Mouse (Mus musculus): Measurements from ENCODE around the gene Pus1. TPM values are rescaled to one million over a fixed set of nuclear protein-coding genes. Genes with fewer than 3 reads are reported as not detected.
A peak's percentile ranks its signal among the peaks of the same experiment; 100 is the strongest.

Pus1 gene
- 27.2 and 34.2 TPM in 2 replicates for polyA plus RNA-seq (2015; fragmentation: Nextera tagmentation; extraction: Ambion mirVana)

- H3K4me1 ChIP-seq (replicated peaks), result peaks cover 18% of the 10 kb centered on the region
- H3K9ac ChIP-seq, result peak within 1 kb of the TSS; percentile 81
- H3K36me3 ChIP-seq, result peaks cover 20% of the 10 kb centered on the region
- H3K4me3 ChIP-seq, result peak within 1 kb of the TSS; percentile 86
- H3K4me2 ChIP-seq, result peak within 1 kb of the TSS; percentile 94
- no peaks in the 10 kb centered on the region for H3K27me3 ChIP-seq
- H3K27ac ChIP-seq, result peak within 1 kb of the TSS; percentile 67
- no peaks in the 10 kb centered on the region for H3K9me3 ChIP-seq (replicated peaks)
- WGBS, result 0% methylated on average over 57 of the region's 57 CpGs
- ATAC-seq (replicated peaks; ENCODE audit: insufficient number of reproducible peaks, insufficient read depth, low FRiP score, low read depth), result peak; percentile 86
Measured at GRCm38 (mm10) chr5:110779998-110780760, at the start of gene Pus1. Pus1 (minus strand) TSS chr5:110780659.

- no peak for ATAC-seq (replicated peaks; ENCODE audit: insufficient number of reproducible peaks, insufficient read depth, low FRiP score, low read depth)
- H3K9ac ChIP-seq, result no peak overlapping the region
- 91% methylated on average over 5 of the region's 5 CpGs for WGBS
Measured at GRCm38 (mm10) chr5:110827576-110827975, 47.1 kb upstream of the Pus1 start.

GRCm38 (mm10) chr5:110826781-110827495 is 46.5 kb upstream of the Pus1 start:
- ATAC-seq (replicated peaks; ENCODE audit: insufficient number of reproducible peaks, insufficient read depth, low FRiP score, low read depth), result no peak
- Histone ChIP-seq H3K36me3 (peaks cover 5% of the 10 kb centered on the region; the same call in 1 of the 2 replicates), H3K4me3 (no peak overlapping the region)

More at GRCm38 (mm10) chr5:110827576-110827975, 47.1 kb upstream of the Pus1 start:
- Histone ChIP-seq H3K27me3 (no peaks in the 10 kb centered on the region), H3K9me3 (replicated peaks) (no peaks in the 10 kb centered on the region), H3K27ac (no peak overlapping the region), H3K4me3 (no peak overlapping the region), H3K4me1 (replicated peaks) (no peaks in the 10 kb centered on the region), H3K4me2 (no peak overlapping the region), H3K36me3 (peaks cover 6% of the 10 kb centered on the region; the same call in 1 of the 2 replicates)

GRCm38 (mm10) chr5:110824421-110824820 is 44.0 kb upstream of the Pus1 start:
- ATAC-seq (replicated peaks; ENCODE audit: insufficient number of reproducible peaks, insufficient read depth, low FRiP score, low read depth), result no peak
- no peak overlapping the region for H3K4me3 ChIP-seq
- 85% methylated on average over 4 of the region's 4 CpGs for WGBS
- H3K36me3 ChIP-seq, result peaks cover 5% of the 10 kb centered on the region; the same call in 1 of the 2 replicates
- H3K4me1 ChIP-seq (replicated peaks), result no peaks in the 10 kb centered on the region
- no peaks in the 10 kb centered on the region for H3K9me3 ChIP-seq (replicated peaks)
- no peaks in the 10 kb centered on the region for H3K27me3 ChIP-seq
- no peak overlapping the region for H3K4me2 ChIP-seq
- H3K9ac ChIP-seq, result no peak overlapping the region
- no peak overlapping the region for H3K27ac ChIP-seq

More at GRCm38 (mm10) chr5:110826781-110827495, 46.5 kb upstream of the Pus1 start:
- Histone ChIP-seq H3K9ac (no peak overlapping the region), H3K9me3 (replicated peaks) (no peaks in the 10 kb centered on the region), H3K27ac (no peak overlapping the region), H3K4me2 (no peak overlapping the region), H3K27me3 (no peaks in the 10 kb centered on the region), H3K4me1 (replicated peaks) (no peaks in the 10 kb centered on the region)
- 82% methylated on average over 8 of the region's 8 CpGs for WGBS

- peak within 1 kb of the TSS; percentile 83 for H3K4me2 ChIP-seq
- ATAC-seq (replicated peaks; ENCODE audit: insufficient number of reproducible peaks, insufficient read depth, low FRiP score, low read depth), result peak; percentile 97
- peak within 1 kb of the TSS; percentile 95 for H3K9ac ChIP-seq
- peak within 1 kb of the TSS; percentile 81 for H3K27ac ChIP-seq
- WGBS, result under 1% methylated on average over 49 of the region's 80 CpGs
- H3K36me3 ChIP-seq, result no peaks in the 10 kb centered on the region; the same call in 1 of the 2 replicates
- peak within 1 kb of the TSS; percentile 74 for H3K4me3 ChIP-seq
- H3K9me3 ChIP-seq (replicated peaks), result no peaks in the 10 kb centered on the region
- peaks cover 39% of the 10 kb centered on the region for H3K4me1 ChIP-seq (replicated peaks)
- H3K27me3 ChIP-seq, result no peaks in the 10 kb centered on the region
Measured at GRCm38 (mm10) chr5:110809667-110810325, 29.3 kb upstream of the Pus1 start, which contains the start of gene Ulk1. Ulk1 (minus strand) TSS chr5:110810097.

- Histone ChIP-seq H3K9ac (peak overlapping the region; percentile 95), H3K4me3 (peak overlapping the region; percentile 74), H3K27ac (peak overlapping the region; percentile 81), H3K27me3 (no peaks in the 10 kb centered on the region), H3K4me2 (peak overlapping the region; percentile 83), H3K4me1 (replicated peaks) (peaks cover 39% of the 10 kb centered on the region), H3K36me3 (peaks cover 4% of the 10 kb centered on the region; the same call in 1 of the 2 replicates), H3K9me3 (replicated peaks) (no peaks in the 10 kb centered on the region)
- no peak for ATAC-seq (replicated peaks; ENCODE audit: insufficient number of reproducible peaks, insufficient read depth, low FRiP score, low read depth)
- WGBS, result under 1% methylated on average over 27 of the region's 27 CpGs
Measured at GRCm38 (mm10) chr5:110808821-110809666, 28.6 kb upstream of the Pus1 start.

- WGBS, result 2% methylated on average over 14 of the region's 14 CpGs
- peaks cover 4% of the 10 kb centered on the region; the same call in 1 of the 2 replicates for H3K36me3 ChIP-seq
- peak overlapping the region; percentile 95 for H3K9ac ChIP-seq
- peak; percentile 54 for ATAC-seq (replicated peaks; ENCODE audit: insufficient number of reproducible peaks, insufficient read depth, low FRiP score, low read depth)
- no peaks in the 10 kb centered on the region for H3K9me3 ChIP-seq (replicated peaks)
- H3K4me3 ChIP-seq, result peak overlapping the region; percentile 74
- peak overlapping the region; percentile 83 for H3K4me2 ChIP-seq
- H3K27me3 ChIP-seq, result no peaks in the 10 kb centered on the region
- peak overlapping the region; percentile 81 for H3K27ac ChIP-seq
- H3K4me1 ChIP-seq (replicated peaks), result peaks cover 39% of the 10 kb centered on the region
Measured at GRCm38 (mm10) chr5:110808061-110808631, 27.7 kb upstream of the Pus1 start.

GRCm38 (mm10) chr5:110807453-110807852 is 27.0 kb upstream of the Pus1 start:
- Histone ChIP-seq H3K4me2 (peak overlapping the region; percentile 83), H3K4me1 (replicated peaks) (peaks cover 40% of the 10 kb centered on the region), H3K36me3 (peaks cover 4% of the 10 kb centered on the region; the same call in 1 of the 2 replicates), H3K9ac (peak overlapping the region; percentile 95; the same call in 1 of the 2 replicates), H3K27ac (peak overlapping the region; percentile 81), H3K4me3 (peak overlapping the region; percentile 74), H3K27me3 (no peaks in the 10 kb centered on the region), H3K9me3 (replicated peaks) (no peaks in the 10 kb centered on the region)
- 85% methylated on average over 4 of the region's 4 CpGs for WGBS
- ATAC-seq (replicated peaks; ENCODE audit: insufficient number of reproducible peaks, insufficient read depth, low FRiP score, low read depth), result no peak

GRCm38 (mm10) chr5:110806676-110807075 is 26.2 kb upstream of the Pus1 start:
- WGBS, result 86% methylated on average over 1 of the region's 1 CpGs
- no peak overlapping the region for H3K9ac ChIP-seq
- no peak overlapping the region for H3K4me3 ChIP-seq
- H3K9me3 ChIP-seq (replicated peaks), result no peaks in the 10 kb centered on the region
- ATAC-seq (replicated peaks; ENCODE audit: insufficient number of reproducible peaks, insufficient read depth, low FRiP score, low read depth), result no peak
- H3K4me2 ChIP-seq, result no peak overlapping the region
- peaks cover 4% of the 10 kb centered on the region; the same call in 1 of the 2 replicates for H3K36me3 ChIP-seq
- no peaks in the 10 kb centered on the region for H3K27me3 ChIP-seq
- H3K4me1 ChIP-seq (replicated peaks), result peaks cover 47% of the 10 kb centered on the region
- H3K27ac ChIP-seq, result no peak overlapping the region

GRCm38 (mm10) chr5:110806154-110806553 is 25.7 kb upstream of the Pus1 start:
- Histone ChIP-seq H3K27ac (no peak overlapping the region), H3K9ac (no peak overlapping the region), H3K4me2 (no peak overlapping the region), H3K4me3 (no peak overlapping the region), H3K27me3 (no peaks in the 10 kb centered on the region), H3K4me1 (replicated peaks) (peaks cover 52% of the 10 kb centered on the region), H3K36me3 (peaks cover 4% of the 10 kb centered on the region; the same call in 1 of the 2 replicates), H3K9me3 (replicated peaks) (no peaks in the 10 kb centered on the region)
- WGBS, result 84% methylated on average over 4 of the region's 4 CpGs
- no peak for ATAC-seq (replicated peaks; ENCODE audit: insufficient number of reproducible peaks, insufficient read depth, low FRiP score, low read depth)

All from heart, embryonic 15.5 days (tissue).